Mouse (Mus musculus) CD4-positive naive resting alpha-beta T cell, adult 76 days (primary cell): ENCODE results near the gene Urah. TPM values are rescaled to one million over a fixed set of nuclear protein-coding genes. Genes with fewer than 3 reads are reported as not detected.

Experiments
- total RNA-seq: library from RNA; stranded (reverse); gene quantifications from one replicate; pipeline ENCODE4 v1.2.4, GENCODE M21; 2023

Gene Urah
- not detected for total RNA-seq

GRCm38 (mm10) chr7:140834968-140835757 lies at the start of gene Urah:
Gene Urah, plus strand, starts transcription at chr7:140835018.

GRCm38 (mm10) chr7:140787406-140788052 lies 47.3 kb upstream of the Urah start, which contains the start of gene Syce1:
Gene Syce1, minus strand, starts transcription at chr7:140787852.

GRCm38 (mm10) chr7:140821653-140822329 lies 13.0 kb upstream of the Urah start, which contains the start of gene Zfp941:
Gene Zfp941, minus strand, starts transcription at chr7:140822178.

GRCm38 (mm10) chr7:140844905-140845665 lies 10.3 kb downstream of the Urah start, which contains the start of gene Scgb1c1:
Gene Scgb1c1, plus strand, starts transcription at chr7:140845547.

GRCm38 (mm10) chr7:140847755-140848580 lies 13.2 kb downstream of the Urah start, which contains the start of gene Odf3:
Gene Odf3, plus strand, starts transcription at chr7:140847805.

GRCm38 (mm10) chr7:140855860-140856784 lies 21.3 kb downstream of the Urah start, which contains the start of gene Gm45785:
Gene Gm45785, minus strand, starts transcription at chr7:140856331.

GRCm38 (mm10) chr7:140856785-140857549 lies 22.1 kb downstream of the Urah start, which contains the start of gene Ric8a:
Gene Ric8a, plus strand, starts transcription at chr7:140856957.

GRCm38 (mm10) chr7:140857550-140858505 lies 23.0 kb downstream of the Urah start, which contains the start of gene Bet1l:
Gene Bet1l, minus strand, starts transcription at chr7:140857577.

GRCm38 (mm10) chr7:140881696-140882468 lies 47.1 kb downstream of the Urah start, which contains the start of the genes Psmd13 and Sirt3:
Gene Psmd13, plus strand, starts transcription at chr7:140881968.
Gene Sirt3, minus strand, starts transcription at chr7:140882309.

Other genes with a start within 250 kb of the Urah start
- not detected for gene Olfr46, start 233.7 kb upstream of the Urah start, total RNA-seq
- not detected for gene Olfr61, start 206.0 kb upstream of the Urah start, total RNA-seq
- not detected for gene Olfr53, start 188.6 kb upstream of the Urah start, total RNA-seq
- not detected for gene Olfr539, start 175.1 kb upstream of the Urah start, total RNA-seq
- not detected for gene Olfr45, start 153.1 kb upstream of the Urah start, total RNA-seq
- gene Olfr541, start 137.8 kb upstream of the Urah start, total RNA-seq: not detected
- not detected for gene Cyp2e1, start 71.3 kb upstream of the Urah start, total RNA-seq
- not detected for gene Syce1, start 47.2 kb upstream of the Urah start, total RNA-seq
- gene Zfp941, start 12.8 kb upstream of the Urah start, total RNA-seq: not detected
- not detected for gene Scgb1c1, start 10.5 kb downstream of the Urah start, total RNA-seq
- not detected for gene Odf3, start 12.8 kb downstream of the Urah start, total RNA-seq
- gene Gm45785, start 21.3 kb downstream of the Urah start, total RNA-seq: not detected
- gene Ric8a, start 21.9 kb downstream of the Urah start, total RNA-seq: 101 TPM
- gene Bet1l, start 22.6 kb downstream of the Urah start, total RNA-seq: 32.4 TPM
- gene Psmd13, start 47.0 kb downstream of the Urah start, total RNA-seq: 67.4 TPM
- gene Sirt3, start 47.3 kb downstream of the Urah start, total RNA-seq: 6.3 TPM
- gene Cox8b, start 65.4 kb downstream of the Urah start, total RNA-seq: not detected
- gene Nlrp6, start 85.9 kb downstream of the Urah start, total RNA-seq: not detected
- gene Pgghg, start 106.4 kb downstream of the Urah start, total RNA-seq: 12.4 TPM
- not detected for gene Ifitm5, start 115.3 kb downstream of the Urah start, total RNA-seq
- not detected for gene Gm45717, start 120.9 kb downstream of the Urah start, total RNA-seq
- 12.7 TPM for gene Ifitm2, start 121.0 kb downstream of the Urah start, total RNA-seq
- gene Ifitm1, start 132.2 kb downstream of the Urah start, total RNA-seq: not detected
- 6.7 TPM for gene Ifitm3, start 175.8 kb downstream of the Urah start, total RNA-seq
- gene Ifitm6, start 182.9 kb downstream of the Urah start, total RNA-seq: 1.6 TPM
- not detected for gene Gm17387, start 194.1 kb downstream of the Urah start, total RNA-seq
- 1.4 TPM for gene B4galnt4, start 226.1 kb downstream of the Urah start, total RNA-seq
- gene Pkp3, start 243.2 kb downstream of the Urah start, total RNA-seq: 35.3 TPM